17 mouse cellular contexts compared by ENCODE assay signal in the genomic region with DNA sequence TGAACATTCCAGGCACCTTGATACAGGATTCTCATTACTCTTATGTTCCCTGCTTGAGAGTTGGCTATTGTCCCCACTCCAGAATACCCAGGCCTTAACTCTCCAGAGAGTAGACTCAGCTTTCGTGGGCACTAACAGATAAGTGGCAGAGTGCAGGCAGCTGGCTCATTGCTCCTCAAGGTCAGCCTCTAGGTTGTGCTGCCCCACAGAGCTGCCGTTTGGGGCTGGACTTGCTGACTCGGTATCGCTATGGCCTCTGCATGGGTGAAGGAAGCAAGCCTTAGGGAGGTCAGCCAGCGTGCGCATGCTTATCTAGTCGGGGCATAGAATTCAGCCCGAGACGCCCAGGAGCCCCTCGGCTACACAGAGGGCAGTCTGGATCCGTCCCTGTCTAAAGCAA. TPM values are rescaled to one million over a fixed set of nuclear protein-coding genes. Genes with fewer than 3 reads are reported as not detected.
DNase-seq lines count a peak whose midpoint lies in the region; ATAC-seq and TF ChIP-seq lines count a peak whose summit lies in the region.
"Had no signal": no experiment of that assay in that cellular context is flagged by ENCODE, and none has a peak within 500 bp of the region (broad histone marks: within the 10 kb centered on the region; RNA-seq: fewer than 3 reads in every experiment).

No protein-coding gene starts in this region.

- peak overlapping the region; percentile 28 for H3K4me2 ChIP-seq in heart, embryonic 14.5 days (ENCODE audit: low read length)
- peak overlapping the region; percentile 29; the same call in 1 of the 2 replicates for H3K4me2 ChIP-seq in heart, embryonic 16.5 days (ENCODE audit: low read depth, low read length)
- H3K4me2 ChIP-seq: embryonic facial prominence, embryonic 15.5 days; forebrain, embryonic 13.5 days; lung, embryonic 14.5 days had no signal

- H3K27me3 ChIP-seq in heart, embryonic 14.5 days (ENCODE audit: control insufficient read depth, insufficient read depth, low read length) = no peaks in the 10 kb centered on the region
- H3K27me3 ChIP-seq in heart, adult 2 months (ENCODE audit: control insufficient read depth, insufficient read depth, low read length) = no peaks in the 10 kb centered on the region
- no peaks in the 10 kb centered on the region for H3K27me3 ChIP-seq in heart, embryonic 16.5 days (ENCODE audit: control insufficient read depth, insufficient read depth, low read length)
- H3K27me3 ChIP-seq: embryonic facial prominence, embryonic 15.5 days; forebrain, embryonic 13.5 days; megakaryocyte, embryonic 14.5 days had no signal

- WGBS in heart, embryonic 14.5 days = 13% methylated on average over 11 of the region's 11 CpGs
- WGBS in heart, adult 2 months = 29% methylated on average over 11 of the region's 11 CpGs
- WGBS in heart, embryonic 16.5 days = 34% methylated on average over 11 of the region's 11 CpGs

- intact Hi-C loops in heart, adult 2 months (cut with DNase I) = no loop called here

- peak overlapping the region; percentile 52 for H3K9ac ChIP-seq in heart, embryonic 14.5 days (ENCODE audit: low read length)
- H3K9ac ChIP-seq in heart, adult 2 months (ENCODE audit: low read depth, low read length) = no peak overlapping the region
- H3K9ac ChIP-seq in heart, embryonic 16.5 days (ENCODE audit: low read length) = peak overlapping the region; percentile 50
- H3K9ac ChIP-seq: embryonic facial prominence, embryonic 15.5 days; forebrain, embryonic 13.5 days; lung, embryonic 14.5 days had no signal

- no peak overlapping the region for H3K4me3 ChIP-seq in heart, embryonic 14.5 days (ENCODE audit: control insufficient read depth in 1 of 2, insufficient read depth in 1 of 2, low read depth in 1 of 2, low read length in 2 of 2)
- H3K4me3 ChIP-seq in heart, adult 2 months = no peak overlapping the region
- no peak overlapping the region for H3K4me3 ChIP-seq in heart, embryonic 16.5 days (ENCODE audit: low read length)
- H3K4me3 ChIP-seq: embryonic facial prominence, embryonic 15.5 days; forebrain, embryonic 13.5 days; layer of hippocampus, adult 2 months; megakaryocyte, embryonic 14.5 days had no signal

- H3K36me3 ChIP-seq in heart, embryonic 14.5 days (ENCODE audit: control insufficient read depth, insufficient read depth, low read length) = peaks cover 25% of the 10 kb centered on the region; the same call in 1 of the 2 replicates
- no peaks in the 10 kb centered on the region; the same call in 1 of the 2 replicates for H3K36me3 ChIP-seq in heart, adult 2 months (ENCODE audit: control insufficient read depth, insufficient read depth, low read length)
- peaks cover 16% of the 10 kb centered on the region for H3K36me3 ChIP-seq in heart, embryonic 16.5 days (ENCODE audit: control insufficient read depth, insufficient read depth)
- H3K36me3 ChIP-seq: G1E had no signal

- TF ChIP-seq EP300 in heart, adult 2 months (IDR thresholded peaks at IDR 0.05; ENCODE audit: insufficient read depth, low read depth, low read length) = no peak

- ATAC-seq in heart, embryonic 14.5 days (ENCODE audit: insufficient number of reproducible peaks, insufficient read depth, low FRiP score, low read depth) = peak; percentile 48; the same call in 1 of the 2 replicates
- peak; percentile 62 for ATAC-seq in heart, embryonic 16.5 days (replicated peaks; ENCODE audit: extremely low read depth, insufficient read depth, low FRiP score)
- peak; percentile 68 for ATAC-seq in megakaryocyte-erythroid progenitor cell, adult 5-6 weeks (replicated peaks; ENCODE audit: low FRiP score, low TSS enrichment, poor library complexity, severe bottlenecking)
- ATAC-seq: forebrain, embryonic 13.5 days had no signal

- no peak for DNase-seq in heart, adult 2 months
- peak; percentile 76 for DNase-seq in ovary, postnatal 36 days (ENCODE audit: low spot score)
- DNase-seq in ovary, postnatal 10 days (ENCODE audit: low spot score) = no peak
- DNase-seq in cerebellum, postnatal 25 days = no peak
- no peak for DNase-seq in layer of hippocampus, adult 8-10 months (ENCODE audit: low spot score in 2 of 2)
- DNase-seq: cerebellum, adult 11 months; lung, embryonic 14.5 days; right cerebral cortex, postnatal 25 days; thymus, adult 2 months had no signal

- H3K9me3 ChIP-seq in heart, embryonic 14.5 days (ENCODE audit: control insufficient read depth, low read length) = no peaks in the 10 kb centered on the region
- H3K9me3 ChIP-seq in heart, embryonic 16.5 days (replicated peaks; ENCODE audit: control insufficient read depth, low read length) = 0 out of 2 replicates have a peak, but pooled peaks cover 3% of the 10 kb centered on the region
- H3K9me3 ChIP-seq: forebrain, embryonic 13.5 days; megakaryocyte, embryonic 14.5 days had no signal

- TF ChIP-seq POLR2A in heart, adult 2 months (IDR thresholded peaks at IDR 0.05; ENCODE audit: insufficient read depth, low read depth, low read length) = no peak

- H3K79me2 ChIP-seq in heart, adult 2 months (replicated peaks; ENCODE audit: control insufficient read depth, insufficient read depth, low read length) = no peaks in the 10 kb centered on the region

- peaks cover 13 to 21% of the 10 kb centered on the region in 2 experiments for H3K4me1 ChIP-seq in heart, embryonic 14.5 days (ENCODE audit: control insufficient read depth in 2 of 2, insufficient read depth in 2 of 2, low read length in 2 of 2)
- H3K4me1 ChIP-seq in heart, adult 2 months (ENCODE audit: control insufficient read depth, insufficient read depth, low read length) = no peaks in the 10 kb centered on the region
- H3K4me1 ChIP-seq in heart, embryonic 16.5 days (ENCODE audit: control insufficient read depth, insufficient read depth, low read length) = peaks cover 15% of the 10 kb centered on the region; the same call in 1 of the 2 replicates
- H3K4me1 ChIP-seq: embryonic facial prominence, embryonic 15.5 days; forebrain, embryonic 13.5 days had no signal

- peak overlapping the region; percentile 45 to 76 for H3K27ac ChIP-seq in heart, embryonic 14.5 days (replicated peaks in 1 of 2; ENCODE audit: control insufficient read depth in 1 of 2, insufficient read depth in 1 of 2, low read depth in 2 of 2, low read length in 2 of 2)
- H3K27ac ChIP-seq in heart, adult 2 months = no peak overlapping the region
- H3K27ac ChIP-seq in heart, embryonic 16.5 days (ENCODE audit: low read length) = peak overlapping the region; percentile 58
- H3K27ac ChIP-seq: embryonic facial prominence, embryonic 15.5 days; forebrain, embryonic 13.5 days; layer of hippocampus, adult 2 months had no signal

- no peak for TF ChIP-seq CTCF in heart, adult 2 months (IDR thresholded peaks at IDR 0.05)

RNA-seq across cellular contexts. Expression of a gene that starts 13.3 kb away (rescaled TPM):
- 56.1 and 63.4 TPM in 2 replicates for polyA plus RNA-seq in heart, embryonic 14.5 days (2014; fragmentation: Nextera tagmentation; extraction: Ambion mirVana)
- 10 to 100 TPM; 17.7 to 27.0 TPM for total RNA-seq in heart, adult 2 months (2021)
- 15.4 and 18.8 TPM in 2 replicates for polyA plus RNA-seq in heart, adult 2 months (2012; rRNA removed)
- 40.8 and 41.7 TPM in 2 replicates for polyA plus RNA-seq in heart, embryonic 16.5 days (2015; fragmentation: Nextera tagmentation; extraction: Ambion mirVana)
- total RNA-seq in megakaryocyte-erythroid progenitor cell, adult 5-6 weeks (2014; fragmentation: Nextera tagmentation) = 59.5 and 59.6 TPM in 2 replicates
- total RNA-seq in megakaryocyte-erythroid progenitor cell, adult 5-6 weeks (2017) = 59.5 and 64.0 TPM in 2 replicates
- 10 to 100 TPM in 2 of 4 experiments, 1 to 10 TPM in 2; 6.2 to 13.5 (median 8.9) TPM for total RNA-seq in layer of hippocampus, adult 8-10 months (2022)
